Mouse (Mus musculus): Measurements from ENCODE around the gene Slc7a5. TPM values are rescaled to one million over a fixed set of nuclear protein-coding genes. Genes with fewer than 3 reads are reported as not detected.
A peak's percentile ranks its signal among the peaks of the same experiment; 100 is the strongest.

Slc7a5 gene
- polyA plus RNA-seq, 1 experiment, result 104 TPM

DNA sequence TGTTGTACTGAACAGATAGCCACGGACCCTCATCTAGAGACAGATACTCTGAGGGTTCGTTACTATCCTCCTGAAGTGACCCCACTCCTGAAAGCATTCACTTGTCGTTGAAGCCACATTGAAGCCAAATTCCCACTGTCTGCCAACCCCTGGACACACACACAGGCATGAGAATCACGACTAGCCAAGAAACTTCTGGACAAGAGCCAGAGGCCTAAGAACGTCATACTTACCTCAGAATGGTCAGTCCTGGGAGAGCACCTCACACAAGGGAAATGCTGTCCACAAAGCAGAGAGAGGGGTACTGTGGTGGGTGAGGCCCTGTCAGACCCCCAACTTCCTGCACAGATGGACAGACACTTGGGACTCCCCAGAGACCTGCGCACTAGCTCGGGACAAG is 11.6 kb downstream of the Slc7a5 start:
- H3K4me3 ChIP-seq (ENCODE audit: control insufficient read depth, low read depth, low read length), result no peak overlapping the region
- peaks cover 8% of the 10 kb centered on the region for H3K36me3 ChIP-seq (ENCODE audit: control insufficient read depth, insufficient read depth, low read length)
- no peaks in the 10 kb centered on the region for H3K27me3 ChIP-seq (ENCODE audit: control insufficient read depth, insufficient read depth, low read length)
- peak overlapping the region; percentile 25 for H3K27ac ChIP-seq (ENCODE audit: control insufficient read depth, insufficient read depth, low read depth, low read length)
- no peak for TF ChIP-seq CTCF (IDR thresholded peaks at IDR 0.05; ENCODE audit: control insufficient read depth, insufficient read depth, insufficient replicate concordance, low read depth, low read length)
- no peak for TF ChIP-seq POLR2A (IDR thresholded peaks at IDR 0.05; ENCODE audit: control insufficient read depth, low read depth, low read length)
- peaks cover 10% of the 10 kb centered on the region; the same call in 1 of the 2 replicates for H3K4me1 ChIP-seq (ENCODE audit: control insufficient read depth, insufficient read depth, low read length)

DNA sequence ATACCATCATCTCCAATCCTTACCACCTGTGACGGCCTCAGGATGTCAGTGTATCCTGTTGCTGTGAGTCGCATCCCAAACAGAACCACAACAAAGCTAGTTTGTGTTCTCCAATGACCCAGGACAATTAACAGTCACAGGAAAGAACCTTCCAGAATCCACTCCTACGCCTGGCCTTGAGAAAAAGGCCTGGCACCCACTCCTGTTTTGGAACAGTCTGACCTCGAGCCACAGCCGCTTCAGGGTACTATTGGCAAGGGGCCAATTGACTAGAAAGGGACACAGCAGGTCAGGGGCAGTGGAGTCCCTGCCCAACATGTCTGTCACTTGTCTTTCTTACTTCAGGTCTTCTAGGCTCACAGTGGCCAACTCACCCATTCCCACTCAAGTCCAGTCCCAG is 14.6 kb downstream of the Slc7a5 start:
- Histone ChIP-seq H3K36me3 (ENCODE audit: control insufficient read depth, insufficient read depth, low read length) (peaks cover 9% of the 10 kb centered on the region), H3K27ac (ENCODE audit: control insufficient read depth, insufficient read depth, low read depth, low read length) (peak overlapping the region; percentile 39; the same call in 1 of the 2 replicates), H3K27me3 (ENCODE audit: control insufficient read depth, insufficient read depth, low read length) (no peaks in the 10 kb centered on the region), H3K4me1 (ENCODE audit: control insufficient read depth, insufficient read depth, low read length) (peaks cover 6% of the 10 kb centered on the region; the same call in 1 of the 2 replicates), H3K4me3 (ENCODE audit: control insufficient read depth, low read depth, low read length) (no peak overlapping the region)
- TF ChIP-seq POLR2A (IDR thresholded peaks at IDR 0.05; ENCODE audit: control insufficient read depth, low read depth, low read length) (no peak), CTCF (IDR thresholded peaks at IDR 0.05; ENCODE audit: control insufficient read depth, insufficient read depth, insufficient replicate concordance, low read depth, low read length) (no peak)

DNA sequence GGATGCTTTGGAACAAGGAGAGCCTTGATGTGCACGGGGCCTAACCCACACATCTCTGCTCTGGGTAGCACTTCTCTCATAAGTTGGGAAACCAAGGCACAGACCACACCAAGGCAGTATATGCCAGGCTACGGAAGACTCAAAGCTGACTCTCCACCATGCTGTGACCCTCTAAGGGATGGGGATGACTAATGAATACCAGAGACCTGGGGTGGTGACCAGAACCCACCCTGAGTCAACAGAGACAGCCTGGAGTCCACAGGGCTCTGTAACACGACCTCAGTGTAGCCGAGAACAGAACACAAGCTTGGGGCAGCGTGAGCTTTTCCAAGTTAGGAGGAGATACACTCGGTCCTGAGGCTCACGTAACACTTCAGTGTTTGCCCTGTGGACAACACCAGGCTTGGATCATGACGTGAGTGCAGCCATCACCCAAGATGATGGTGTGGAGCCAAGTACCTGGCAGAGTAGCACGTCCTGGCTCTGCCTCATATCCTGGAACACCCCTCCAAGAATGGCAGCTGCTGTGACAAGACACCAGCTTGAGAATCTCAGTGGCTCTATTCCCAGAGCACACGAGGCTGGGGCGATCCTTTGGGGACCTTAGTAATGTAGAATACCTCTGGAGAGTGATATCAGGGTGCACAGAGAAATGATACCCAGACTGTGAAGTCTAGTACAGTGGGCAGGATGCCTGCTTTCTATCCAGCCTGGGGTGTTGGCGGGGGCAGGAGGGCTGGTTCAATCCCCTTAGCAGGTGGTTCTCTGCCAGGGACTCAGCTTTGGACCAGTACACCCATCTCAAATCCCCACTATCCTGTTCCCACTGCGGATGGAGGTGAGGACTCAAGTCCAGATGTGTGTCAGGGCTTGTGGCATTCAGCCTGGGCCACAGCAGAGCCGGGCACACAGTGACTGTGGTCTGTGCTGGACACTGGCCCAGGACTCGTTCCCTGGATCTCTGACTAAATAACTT is 17.4 kb downstream of the Slc7a5 start:
- no peak overlapping the region for H3K27ac ChIP-seq (ENCODE audit: control insufficient read depth, insufficient read depth, low read depth, low read length)
- no peak for TF ChIP-seq CTCF (IDR thresholded peaks at IDR 0.05; ENCODE audit: control insufficient read depth, insufficient read depth, insufficient replicate concordance, low read depth, low read length)
- no peak for TF ChIP-seq POLR2A (IDR thresholded peaks at IDR 0.05; ENCODE audit: control insufficient read depth, low read depth, low read length)
- H3K4me1 ChIP-seq (ENCODE audit: control insufficient read depth, insufficient read depth, low read length), result peaks cover 2% of the 10 kb centered on the region; the same call in 1 of the 2 replicates
- no peaks in the 10 kb centered on the region for H3K27me3 ChIP-seq (ENCODE audit: control insufficient read depth, insufficient read depth, low read length)
- peaks cover 4% of the 10 kb centered on the region for H3K36me3 ChIP-seq (ENCODE audit: control insufficient read depth, insufficient read depth, low read length)
- no peak overlapping the region for H3K4me3 ChIP-seq (ENCODE audit: control insufficient read depth, low read depth, low read length)

DNA sequence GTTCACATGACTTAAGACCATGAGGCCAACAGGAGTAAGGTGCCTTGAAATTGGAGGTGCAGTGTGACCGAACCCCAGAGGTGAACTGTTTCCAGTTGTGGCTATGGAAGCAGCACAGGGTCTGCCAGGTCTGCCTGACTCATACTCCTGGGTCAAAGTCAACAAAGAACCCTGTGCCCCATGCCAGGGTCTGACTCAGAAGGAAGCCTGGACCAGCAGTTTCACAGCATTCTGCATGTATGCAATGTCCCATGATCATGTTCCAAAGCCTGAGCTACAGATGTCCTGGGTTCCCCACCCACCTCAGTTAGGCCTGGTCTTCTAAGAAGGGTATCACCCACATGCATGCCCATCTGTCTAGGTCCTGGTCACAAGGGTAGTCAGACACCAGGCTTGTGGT is 18.2 kb downstream of the Slc7a5 start:
- H3K4me1 ChIP-seq (ENCODE audit: control insufficient read depth, insufficient read depth, low read length), result peaks cover 2% of the 10 kb centered on the region; the same call in 1 of the 2 replicates
- no peak overlapping the region for H3K27ac ChIP-seq (ENCODE audit: control insufficient read depth, insufficient read depth, low read depth, low read length)
- no peak overlapping the region for H3K4me3 ChIP-seq (ENCODE audit: control insufficient read depth, low read depth, low read length)
- no peaks in the 10 kb centered on the region for H3K27me3 ChIP-seq (ENCODE audit: control insufficient read depth, insufficient read depth, low read length)
- TF ChIP-seq POLR2A (IDR thresholded peaks at IDR 0.05; ENCODE audit: control insufficient read depth, low read depth, low read length) (no peak), CTCF (IDR thresholded peaks at IDR 0.05; ENCODE audit: control insufficient read depth, insufficient read depth, insufficient replicate concordance, low read depth, low read length) (no peak)
- H3K36me3 ChIP-seq (ENCODE audit: control insufficient read depth, insufficient read depth, low read length), result peaks cover 6% of the 10 kb centered on the region

DNA sequence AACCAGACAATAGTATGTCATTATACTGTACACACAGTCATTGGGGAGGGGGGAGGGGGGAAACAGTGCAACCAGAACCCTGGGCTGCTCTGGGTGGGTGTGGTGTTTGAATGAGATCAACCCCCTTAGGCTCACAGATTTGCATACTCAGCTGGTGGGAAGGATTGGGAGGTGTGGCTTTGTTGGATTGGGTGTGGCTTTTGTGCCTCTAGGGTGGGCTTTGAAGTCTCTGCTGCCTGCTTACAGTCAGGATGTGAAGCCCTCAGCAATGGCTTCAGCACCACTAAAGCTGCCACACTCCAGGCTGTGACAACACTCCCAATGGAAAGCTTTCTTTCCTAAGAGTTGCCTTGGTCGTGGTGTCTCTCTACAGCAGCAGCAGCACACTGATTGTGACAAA is 19.9 kb downstream of the Slc7a5 start:
- no peak overlapping the region for H3K4me3 ChIP-seq (ENCODE audit: control insufficient read depth, low read depth, low read length)

DNA sequence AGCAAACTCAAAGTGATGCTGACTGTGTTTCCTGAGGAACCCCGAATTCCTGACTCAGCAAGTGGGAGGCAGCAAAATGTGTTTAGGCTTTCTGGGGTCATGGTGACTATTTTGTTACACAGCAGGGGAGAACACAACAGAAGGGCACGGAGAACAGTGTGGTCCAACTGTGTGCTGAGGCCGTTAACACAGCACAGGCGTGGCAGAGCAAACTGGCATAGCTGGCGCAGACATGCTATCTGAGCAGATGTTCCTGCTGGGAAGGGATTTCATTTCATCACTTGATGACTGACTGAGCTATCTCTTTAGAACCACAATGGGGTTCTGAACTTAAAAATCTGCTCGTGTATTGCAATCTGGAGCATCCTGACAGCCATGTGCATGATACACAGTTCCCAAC is 22.1 kb downstream of the Slc7a5 start:
- Histone ChIP-seq H3K36me3 (ENCODE audit: control insufficient read depth, insufficient read depth, low read length) (peaks cover 8% of the 10 kb centered on the region), H3K27ac (ENCODE audit: control insufficient read depth, insufficient read depth, low read depth, low read length) (no peak overlapping the region), H3K4me3 (ENCODE audit: control insufficient read depth, low read depth, low read length) (no peak overlapping the region), H3K4me1 (ENCODE audit: control insufficient read depth, insufficient read depth, low read length) (no peaks in the 10 kb centered on the region), H3K27me3 (ENCODE audit: control insufficient read depth, insufficient read depth, low read length) (no peaks in the 10 kb centered on the region)
- TF ChIP-seq CTCF (IDR thresholded peaks at IDR 0.05; ENCODE audit: control insufficient read depth, insufficient read depth, insufficient replicate concordance, low read depth, low read length), result no peak
- no peak for TF ChIP-seq POLR2A (IDR thresholded peaks at IDR 0.05; ENCODE audit: control insufficient read depth, low read depth, low read length)

More for the DNA sequence above, 19.9 kb downstream of the Slc7a5 start:
- TF ChIP-seq POLR2A (IDR thresholded peaks at IDR 0.05; ENCODE audit: control insufficient read depth, low read depth, low read length), result no peak
- no peak for TF ChIP-seq CTCF (IDR thresholded peaks at IDR 0.05; ENCODE audit: control insufficient read depth, insufficient read depth, insufficient replicate concordance, low read depth, low read length)
- Histone ChIP-seq H3K4me1 (ENCODE audit: control insufficient read depth, insufficient read depth, low read length) (no peaks in the 10 kb centered on the region; the same call in 1 of the 2 replicates), H3K27me3 (ENCODE audit: control insufficient read depth, insufficient read depth, low read length) (no peaks in the 10 kb centered on the region), H3K36me3 (ENCODE audit: control insufficient read depth, insufficient read depth, low read length) (peaks cover 4% of the 10 kb centered on the region), H3K27ac (ENCODE audit: control insufficient read depth, insufficient read depth, low read depth, low read length) (no peak overlapping the region)

DNA sequence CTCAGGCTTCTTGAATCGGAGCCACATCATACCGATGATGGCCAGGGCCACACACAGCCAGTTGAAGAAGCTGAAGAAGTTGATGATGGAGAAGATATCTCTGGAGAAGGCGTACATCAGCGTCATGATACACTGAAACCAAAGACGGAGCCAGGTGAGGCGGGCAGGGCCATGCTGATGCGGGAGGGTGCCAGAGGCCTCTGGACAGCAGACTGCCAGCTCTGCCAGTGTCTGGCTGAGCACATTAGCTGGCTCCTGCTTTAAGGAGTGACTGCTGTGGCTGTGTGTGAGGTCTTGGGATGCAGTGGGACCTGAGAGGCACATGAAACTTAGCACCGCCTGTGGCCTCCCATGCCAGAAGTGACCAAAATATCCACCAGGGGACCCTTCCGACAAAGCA is 22.5 kb downstream of the Slc7a5 start:
- Histone ChIP-seq H3K36me3 (ENCODE audit: control insufficient read depth, insufficient read depth, low read length) (peaks cover 8% of the 10 kb centered on the region), H3K27me3 (ENCODE audit: control insufficient read depth, insufficient read depth, low read length) (no peaks in the 10 kb centered on the region), H3K4me1 (ENCODE audit: control insufficient read depth, insufficient read depth, low read length) (no peaks in the 10 kb centered on the region), H3K4me3 (ENCODE audit: control insufficient read depth, low read depth, low read length) (no peak overlapping the region), H3K27ac (ENCODE audit: control insufficient read depth, insufficient read depth, low read depth, low read length) (no peak overlapping the region)
- TF ChIP-seq CTCF (IDR thresholded peaks at IDR 0.05; ENCODE audit: control insufficient read depth, insufficient read depth, insufficient replicate concordance, low read depth, low read length) (no peak), POLR2A (IDR thresholded peaks at IDR 0.05; ENCODE audit: control insufficient read depth, low read depth, low read length) (no peak)

Measured in testis, adult 2 months (tissue).